Mouse (Mus musculus) erythroblast, embryonic 14.5 days (primary cell): Measurements from ENCODE around the gene Tgif1. TPM values are rescaled to one million over a fixed set of nuclear protein-coding genes. Genes with fewer than 3 reads are reported as not detected.

Experiments used
- H3K27me3 ChIP-seq: 2 replicates; pipeline ENCODE4 v1.6.1; 2012; ENCODE audit warnings: inconsistent platforms; ENCODE audit not compliant: control insufficient read depth
- H3K36me3 ChIP-seq: 2 replicates; pipeline ENCODE4 v1.6.1; 2012; ENCODE audit warnings: mild to moderate bottlenecking, inconsistent platforms; ENCODE audit not compliant: control insufficient read depth
- H3K4me1 ChIP-seq: 2 replicates; pipeline ENCODE4 v1.6.1; 2012; ENCODE audit warnings: inconsistent platforms; ENCODE audit not compliant: control insufficient read depth
- H3K4me3 ChIP-seq: replicated peaks from 2 replicates; pipeline ENCODE3; 2012; ENCODE audit warnings: moderate library complexity, mild to moderate bottlenecking, inconsistent platforms
- H3K9me3 ChIP-seq: 2 replicates; pipeline ENCODE4 v1.6.1; 2012; ENCODE audit warnings: low read length, inconsistent platforms, mixed read lengths; ENCODE audit not compliant: control insufficient read depth
- GATA1 ChIP-seq: IDR thresholded peaks from 2 replicates; pipeline ENCODE4 v1.6.1; 2012; ENCODE audit warnings: low read length, inconsistent platforms, mixed read lengths
- TAL1 ChIP-seq: IDR thresholded peaks from 3 replicates; pipeline ENCODE4 v1.6.1; 2012; ENCODE audit warnings: low read length, inconsistent platforms, mixed read lengths
- polyA plus RNA-seq: library from polyadenylated mRNA; stranded (reverse); fragments of >175 nt; gene quantifications from 2 replicates; pipeline ENCODE4 v1.2.3, GENCODE M21; 2012

The Tgif1 gene
- polyA plus RNA-seq = 0.03 and 0.04 TPM in 2 replicates

DNA sequence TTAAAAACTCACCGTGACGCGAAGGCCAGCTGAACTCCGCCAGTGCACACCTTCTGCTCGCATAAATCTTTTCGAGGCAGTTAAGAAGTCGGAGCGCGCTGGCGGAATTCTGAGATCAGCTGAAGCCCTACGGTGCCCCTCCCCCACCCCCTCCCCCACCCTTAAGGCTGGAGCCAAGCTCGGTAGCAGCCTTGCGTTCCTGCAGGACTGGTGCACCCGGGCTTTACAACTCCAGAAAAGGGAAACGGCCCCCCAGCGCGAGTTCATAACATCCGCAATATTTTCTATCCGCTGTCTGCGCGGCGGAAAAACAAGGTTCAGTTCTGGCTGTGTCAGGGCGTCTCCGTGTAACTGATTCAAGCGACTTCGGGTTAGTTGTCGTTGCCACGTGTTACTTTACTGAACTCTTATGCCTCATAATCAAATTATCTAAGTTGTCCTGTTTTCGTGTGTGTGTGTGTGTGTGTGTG is at the start of gene Tgif1:
Gene Tgif1 (minus strand): TSS at position 111 of the 470 bp plus-strand sequence.
- peak within 1 kb of the TSS; percentile 71 for H3K4me3 ChIP-seq
- H3K9me3 ChIP-seq = no peaks in the 10 kb centered on the region
- H3K4me1 ChIP-seq = peaks cover 44% of the 10 kb centered on the region
- peaks cover 67% of the 10 kb centered on the region for H3K27me3 ChIP-seq
- TF ChIP-seq TAL1 = no peak
- TF ChIP-seq GATA1 = no peak
- no peaks in the 10 kb centered on the region for H3K36me3 ChIP-seq

DNA sequence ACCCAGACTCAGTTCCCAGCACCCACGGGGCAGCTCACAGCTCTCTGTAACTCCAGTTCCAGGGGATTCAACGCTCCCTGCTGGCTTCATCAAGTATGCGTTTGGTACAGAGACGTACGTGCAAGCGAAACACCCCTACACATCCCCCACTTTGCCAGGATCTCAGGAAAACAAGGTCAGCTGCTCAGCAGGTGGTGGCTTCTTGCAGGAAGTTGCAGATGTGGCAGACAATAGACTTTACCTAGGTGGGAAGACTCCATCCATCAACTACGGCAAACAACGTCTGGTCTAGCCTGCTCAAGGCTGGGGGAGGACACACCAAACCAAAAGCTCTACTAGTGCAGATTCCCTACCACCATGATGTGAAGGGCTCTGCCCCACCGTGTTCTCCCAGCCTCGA is 47.3 kb upstream of the Tgif1 start:
- TF ChIP-seq TAL1 (no peak), GATA1 (no peak)
- Histone ChIP-seq H3K4me3 (no peak overlapping the region), H3K9me3 (no peaks in the 10 kb centered on the region)

DNA sequence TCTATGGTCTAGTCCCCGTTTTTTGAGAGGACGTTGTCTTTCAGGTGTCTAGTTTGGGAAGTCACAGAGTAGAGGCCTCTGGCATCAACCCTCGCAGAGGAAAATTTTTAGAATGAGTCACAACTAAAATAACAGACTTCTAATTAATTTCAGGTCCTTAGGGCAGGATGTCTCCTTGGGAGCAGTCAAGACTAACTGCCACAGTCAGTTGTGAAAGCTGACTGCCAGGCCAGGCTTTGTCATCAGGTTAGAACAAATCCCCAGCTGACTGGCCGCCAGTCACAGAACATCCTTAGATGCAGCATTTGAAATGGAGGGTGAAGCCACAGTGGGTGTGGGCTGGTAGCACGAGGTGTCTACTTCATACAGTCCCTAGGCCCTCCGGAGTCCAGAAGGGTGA is 46.3 kb upstream of the Tgif1 start:
- H3K27me3 ChIP-seq = no peaks in the 10 kb centered on the region
- H3K4me1 ChIP-seq = no peaks in the 10 kb centered on the region
- H3K4me3 ChIP-seq = no peak overlapping the region
- TF ChIP-seq TAL1 (no peak), GATA1 (no peak)
- H3K9me3 ChIP-seq = no peaks in the 10 kb centered on the region
- H3K36me3 ChIP-seq = no peaks in the 10 kb centered on the region

More for the DNA sequence above, 47.3 kb upstream of the Tgif1 start:
- H3K36me3 ChIP-seq = no peaks in the 10 kb centered on the region
- H3K27me3 ChIP-seq = no peaks in the 10 kb centered on the region
- H3K4me1 ChIP-seq = no peaks in the 10 kb centered on the region

DNA sequence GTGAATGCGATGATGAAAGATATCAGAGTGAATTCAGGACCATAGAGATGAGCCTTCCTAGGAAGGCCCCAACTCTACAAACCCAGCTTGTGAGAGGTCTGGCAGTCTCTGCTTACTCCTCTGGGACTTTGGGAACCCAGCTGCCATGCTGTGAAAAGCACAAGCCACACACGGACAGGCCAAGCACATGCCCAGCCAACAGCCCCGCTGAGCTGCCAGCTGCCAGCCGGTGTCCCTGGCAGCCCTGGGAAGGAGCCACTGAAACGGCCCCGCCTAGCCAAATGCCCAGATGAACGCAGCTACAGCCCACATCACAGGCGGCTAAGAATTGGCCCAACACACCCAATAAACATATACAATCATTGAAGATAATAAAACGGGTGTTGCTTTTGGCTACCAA is 41.5 kb upstream of the Tgif1 start:
- no peaks in the 10 kb centered on the region for H3K36me3 ChIP-seq
- TF ChIP-seq TAL1 = no peak
- TF ChIP-seq GATA1 = no peak
- no peak overlapping the region for H3K4me3 ChIP-seq
- no peaks in the 10 kb centered on the region for H3K27me3 ChIP-seq
- no peaks in the 10 kb centered on the region for H3K9me3 ChIP-seq
- no peaks in the 10 kb centered on the region for H3K4me1 ChIP-seq

DNA sequence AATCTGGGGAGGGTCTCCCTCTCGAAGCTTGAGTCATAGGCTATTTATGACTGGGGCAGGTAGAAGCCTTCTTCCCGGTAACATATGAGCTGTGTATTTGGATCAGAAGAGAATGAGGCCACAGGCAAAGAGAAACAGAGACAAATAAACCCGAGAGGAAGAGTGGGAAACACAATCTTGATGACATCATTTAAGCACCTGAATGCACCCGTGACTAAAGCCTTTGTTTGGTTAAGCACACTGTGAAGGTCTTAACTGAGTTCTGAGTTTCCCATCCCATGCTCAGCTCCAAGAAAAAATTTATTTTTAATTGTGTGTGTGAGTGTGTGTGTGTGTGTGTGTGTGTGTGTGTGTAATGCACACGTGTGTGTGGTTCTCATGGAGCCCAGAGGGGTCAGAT is 39.8 kb upstream of the Tgif1 start:
- Histone ChIP-seq H3K4me1 (no peaks in the 10 kb centered on the region), H3K4me3 (no peak overlapping the region), H3K36me3 (no peaks in the 10 kb centered on the region), H3K9me3 (no peaks in the 10 kb centered on the region), H3K27me3 (no peaks in the 10 kb centered on the region)
- TF ChIP-seq TAL1 (no peak), GATA1 (no peak)

DNA sequence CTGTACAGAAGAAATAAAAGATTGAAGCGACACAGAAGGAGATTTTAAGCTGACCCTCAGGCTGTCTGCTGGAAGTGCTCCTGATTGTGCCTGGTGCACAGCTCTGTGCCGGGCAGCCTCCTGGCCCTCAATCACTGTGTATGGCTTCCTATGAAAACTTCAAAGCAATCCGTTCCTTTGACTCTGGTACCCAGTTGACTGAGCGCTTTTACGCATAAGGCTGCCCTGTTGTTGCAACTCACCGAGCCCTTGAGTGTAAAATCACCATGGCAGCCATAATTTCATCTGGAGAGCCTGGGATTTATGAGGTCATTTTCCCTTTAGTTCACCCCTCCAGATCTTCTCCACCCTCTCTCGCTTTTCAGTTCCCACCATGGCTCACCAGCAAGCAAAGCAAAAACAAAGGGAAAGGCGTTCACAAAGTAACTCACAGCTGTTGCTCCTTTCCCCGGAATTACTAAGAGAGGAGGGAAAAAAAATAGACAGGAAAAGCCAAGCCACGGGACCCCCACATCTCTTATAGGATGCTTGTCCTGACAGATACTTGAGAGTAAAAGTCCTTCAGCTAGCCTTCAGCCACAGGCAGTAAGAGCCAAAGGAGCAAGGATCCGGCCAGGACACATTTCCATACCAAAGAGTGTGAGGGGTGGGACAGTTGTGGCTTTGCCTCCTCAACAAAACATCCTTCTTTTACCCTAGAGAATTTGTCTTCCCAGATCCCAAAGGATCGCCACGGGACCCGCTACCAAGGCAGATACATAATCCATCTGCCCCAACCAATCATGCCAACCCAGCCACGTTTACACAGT is 39.1 kb upstream of the Tgif1 start:
- Histone ChIP-seq H3K4me3 (no peak overlapping the region), H3K4me1 (no peaks in the 10 kb centered on the region), H3K9me3 (no peaks in the 10 kb centered on the region), H3K27me3 (no peaks in the 10 kb centered on the region), H3K36me3 (no peaks in the 10 kb centered on the region)
- no peak for TF ChIP-seq GATA1
- no peak for TF ChIP-seq TAL1

DNA sequence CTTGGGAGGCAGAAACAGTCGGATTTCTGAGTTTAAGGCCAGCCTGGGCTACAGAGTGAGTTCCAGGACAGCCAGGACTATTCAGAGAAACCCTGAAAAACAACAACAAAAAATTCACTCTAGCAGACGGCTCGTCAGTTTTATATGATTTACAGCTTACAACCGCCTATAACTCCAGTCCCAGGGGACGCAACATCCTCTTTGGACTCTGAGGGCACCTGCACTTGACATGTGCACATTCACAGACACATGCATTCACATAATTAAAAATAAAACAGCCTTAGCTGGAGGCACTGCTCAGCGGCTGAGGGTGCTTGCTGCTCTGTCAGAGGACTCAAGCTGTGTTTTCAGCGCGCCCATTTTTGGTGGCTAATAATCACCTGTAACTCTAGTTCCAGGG is 37.2 kb upstream of the Tgif1 start:
- TF ChIP-seq TAL1 (no peak), GATA1 (no peak)
- no peak overlapping the region for H3K4me3 ChIP-seq
- H3K4me1 ChIP-seq = no peaks in the 10 kb centered on the region
- no peaks in the 10 kb centered on the region for H3K27me3 ChIP-seq
- H3K9me3 ChIP-seq = no peaks in the 10 kb centered on the region
- no peaks in the 10 kb centered on the region for H3K36me3 ChIP-seq

DNA sequence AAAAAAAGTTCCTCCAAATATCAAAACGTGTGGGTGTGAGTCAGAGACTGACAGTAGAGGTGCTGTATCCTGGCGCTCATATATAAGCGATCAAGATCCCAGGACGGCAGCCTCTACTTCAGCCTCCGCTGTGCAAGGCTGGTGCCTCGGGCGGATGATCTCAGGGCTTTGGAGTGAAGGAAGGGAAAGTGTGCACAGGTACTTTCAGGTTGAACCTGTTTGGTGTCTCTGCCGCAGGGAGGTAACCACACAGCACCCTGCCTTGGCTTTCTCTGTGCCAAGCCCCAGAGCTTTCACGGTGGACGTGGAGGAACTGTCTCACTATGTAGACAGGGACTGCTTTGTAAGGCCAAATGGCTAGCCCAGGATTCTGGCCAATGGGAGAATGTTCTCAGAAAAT is 35.3 kb upstream of the Tgif1 start:
- no peaks in the 10 kb centered on the region for H3K27me3 ChIP-seq
- H3K9me3 ChIP-seq = no peaks in the 10 kb centered on the region
- H3K4me1 ChIP-seq = no peaks in the 10 kb centered on the region
- no peaks in the 10 kb centered on the region for H3K36me3 ChIP-seq
- H3K4me3 ChIP-seq = no peak overlapping the region
- TF ChIP-seq GATA1 = no peak
- no peak for TF ChIP-seq TAL1

DNA sequence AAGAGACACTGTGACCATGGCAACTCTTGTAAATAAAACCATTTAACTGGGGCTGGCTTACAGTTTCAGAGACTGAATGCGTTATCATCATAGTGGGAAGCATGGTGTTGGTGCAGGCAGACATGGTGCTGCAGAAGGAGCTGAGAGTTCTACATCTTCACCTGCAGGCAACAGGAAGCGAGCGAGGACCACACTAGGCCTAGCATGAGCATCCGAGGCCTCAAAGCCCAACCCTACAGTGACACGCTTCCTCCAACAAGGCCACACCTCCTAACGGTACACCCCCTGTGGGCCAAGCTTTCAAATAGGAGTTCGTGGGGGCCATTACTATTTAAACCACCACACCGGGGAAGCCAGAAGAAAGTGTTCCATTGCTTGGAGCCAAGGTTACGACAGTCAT is 34.5 kb upstream of the Tgif1 start:
- H3K9me3 ChIP-seq = no peaks in the 10 kb centered on the region
- TF ChIP-seq GATA1 = no peak
- no peak for TF ChIP-seq TAL1
- H3K4me1 ChIP-seq = no peaks in the 10 kb centered on the region
- H3K4me3 ChIP-seq = no peak overlapping the region
- no peaks in the 10 kb centered on the region for H3K27me3 ChIP-seq
- H3K36me3 ChIP-seq = no peaks in the 10 kb centered on the region
